Mouse (Mus musculus) kidney, embryonic 15.5 days (tissue): ENCODE results near the gene Map4k4. TPM values are rescaled to one million over a fixed set of nuclear protein-coding genes. Genes with fewer than 3 reads are reported as not detected.
A peak's percentile ranks its signal among the peaks of the same experiment; 100 is the strongest.

Experiments used
- ATAC-seq: fragments of 200-750 bp; cut with Nextera tagmentation; replicated peaks from 2 replicates; pipeline ENCODE4 v1.8.0; 2017; ENCODE audit warnings: moderate TSS enrichment; ENCODE audit not compliant: low FRiP score
- H3K27ac ChIP-seq: fragments of 300-500 bp; sonication (generic); 2 replicates; pipeline ENCODE4 v1.5.1; 2015; ENCODE audit warnings: mild to moderate bottlenecking, inconsistent platforms
- H3K27me3 ChIP-seq: fragments of 300-500 bp; sonication (generic); 2 replicates; pipeline ENCODE4 v1.6.1; 2015; ENCODE audit warnings: inconsistent platforms
- H3K36me3 ChIP-seq: fragments of 300-500 bp; sonication (generic); 2 replicates; pipeline ENCODE4 v1.6.1; 2015; ENCODE audit warnings: inconsistent platforms
- H3K4me1 ChIP-seq: fragments of 300-500 bp; sonication (generic); 2 replicates; pipeline ENCODE4 v1.6.1; 2015; ENCODE audit warnings: inconsistent platforms
- H3K4me2 ChIP-seq: fragments of 300-500 bp; sonication (generic); 2 replicates; pipeline ENCODE4 v1.6.1; 2015; ENCODE audit warnings: moderate library complexity, mild to moderate bottlenecking, inconsistent platforms
- H3K4me3 ChIP-seq: fragments of 300-500 bp; sonication (generic); replicated peaks from 2 replicates; pipeline ENCODE4 v1.5.1; 2015; ENCODE audit warnings: mild to moderate bottlenecking, inconsistent platforms
- H3K9ac ChIP-seq: fragments of 300-500 bp; sonication (generic); 2 replicates; pipeline ENCODE4 v1.6.1; 2015; ENCODE audit warnings: mild to moderate bottlenecking, inconsistent platforms
- H3K9me3 ChIP-seq: fragments of 300-500 bp; sonication (generic); replicated peaks from 2 replicates; pipeline ENCODE4 v1.6.1; 2016; ENCODE audit warnings: inconsistent platforms
- WGBS: fragments of 180-500 bp; shearing (Covaris S2); methylation state at CpG from one replicate; pipeline ENCODE4 v1.1.7; 2015; ENCODE audit warnings: mixed read lengths; 5-methylcytosine and 5-hydroxymethylcytosine counted together
- polyA plus RNA-seq: library from polyadenylated mRNA; unstranded; fragments of >200 nt; fragmentation: Nextera tagmentation; extraction: Ambion mirVana; gene quantifications from 2 replicates; pipeline ENCODE4 v1.2.1, GENCODE M21; 2015

Gene Map4k4
- polyA plus RNA-seq, 1 experiment from 2014 or later, result 33.5 TPM

DNA sequence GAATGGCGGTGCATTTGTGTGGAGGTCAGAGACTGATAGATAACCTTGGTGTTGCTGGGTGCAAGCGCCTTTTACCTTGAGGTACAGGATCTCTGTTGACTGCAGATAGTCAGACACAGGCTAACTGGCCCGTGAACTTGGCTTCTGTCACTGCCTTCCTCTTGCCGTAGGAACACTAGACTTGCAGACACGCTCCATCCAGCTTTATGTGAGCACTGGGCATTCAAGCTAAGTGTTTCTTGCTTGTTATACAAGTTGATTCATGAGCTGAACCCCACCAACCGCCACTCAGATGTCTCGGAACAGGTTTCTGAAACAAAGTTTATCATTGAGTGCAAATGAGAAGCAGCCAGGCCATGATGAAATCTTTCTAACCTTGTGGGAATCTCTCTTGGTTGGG, 57.3 kb downstream of the Map4k4 start:
- Histone ChIP-seq H3K9ac (no peak overlapping the region), H3K27ac (no peak overlapping the region), H3K36me3 (peaks cover 11% of the 10 kb centered on the region), H3K4me2 (no peak overlapping the region), H3K9me3 (no peaks in the 10 kb centered on the region), H3K4me3 (no peak overlapping the region), H3K27me3 (no peaks in the 10 kb centered on the region), H3K4me1 (peaks cover 60% of the 10 kb centered on the region)
- no peak for ATAC-seq
- WGBS, result 65% methylated on average over 7 of the region's 7 CpGs

DNA sequence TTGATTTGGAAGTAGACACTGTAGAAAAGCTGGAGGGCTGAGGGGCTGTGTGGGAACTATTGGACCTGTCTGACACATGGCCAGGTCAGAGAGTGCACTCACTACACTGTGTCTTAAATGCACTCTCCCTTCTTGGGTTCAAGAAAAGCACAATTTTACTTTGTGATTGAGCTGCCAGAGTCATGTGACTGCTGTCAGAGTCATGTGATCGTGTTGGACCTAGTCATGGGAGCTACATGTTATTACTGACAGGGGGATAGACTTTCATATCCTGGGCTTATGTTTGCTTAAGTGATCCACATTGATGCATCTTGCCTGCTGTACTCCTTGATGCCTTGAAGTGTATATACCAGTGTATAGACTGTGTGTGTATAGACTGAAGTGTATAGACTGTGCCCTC, 59.9 kb downstream of the Map4k4 start:
- peaks cover 21% of the 10 kb centered on the region for H3K36me3 ChIP-seq
- no peaks in the 10 kb centered on the region for H3K9me3 ChIP-seq
- no peak for ATAC-seq
- WGBS, result 82% methylated on average over 1 of the region's 1 CpGs
- no peak overlapping the region for H3K4me3 ChIP-seq
- no peak overlapping the region for H3K4me2 ChIP-seq
- H3K27ac ChIP-seq, result no peak overlapping the region
- no peaks in the 10 kb centered on the region for H3K27me3 ChIP-seq
- no peak overlapping the region for H3K9ac ChIP-seq
- H3K4me1 ChIP-seq, result peaks cover 50% of the 10 kb centered on the region

DNA sequence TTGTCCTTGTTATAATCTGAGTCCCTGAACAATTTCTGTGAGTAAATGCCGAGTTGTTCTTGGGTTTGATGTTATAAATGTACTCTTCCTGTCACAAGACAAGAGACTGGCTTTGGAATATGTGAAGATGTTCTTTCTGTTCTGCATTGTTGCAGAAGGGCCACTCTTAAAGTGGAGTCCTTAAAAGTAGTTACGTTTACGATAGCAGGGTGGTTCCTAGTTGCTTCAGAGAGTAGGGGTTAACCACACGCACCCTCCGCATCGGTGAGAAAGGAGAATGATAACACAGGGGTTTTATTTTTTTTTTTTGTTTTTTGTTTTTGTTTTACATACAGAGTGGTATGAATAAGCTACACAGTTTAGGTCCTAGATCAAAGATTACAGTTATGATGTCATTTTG, 60.4 kb downstream of the Map4k4 start:
- WGBS, result 82% methylated on average over 6 of the region's 6 CpGs
- no peak overlapping the region for H3K9ac ChIP-seq
- no peaks in the 10 kb centered on the region for H3K27me3 ChIP-seq
- H3K4me2 ChIP-seq, result no peak overlapping the region
- peaks cover 21% of the 10 kb centered on the region for H3K36me3 ChIP-seq
- no peak for ATAC-seq
- H3K4me1 ChIP-seq, result peaks cover 47% of the 10 kb centered on the region
- H3K27ac ChIP-seq, result no peak overlapping the region
- H3K4me3 ChIP-seq, result no peak overlapping the region
- H3K9me3 ChIP-seq, result no peaks in the 10 kb centered on the region

DNA sequence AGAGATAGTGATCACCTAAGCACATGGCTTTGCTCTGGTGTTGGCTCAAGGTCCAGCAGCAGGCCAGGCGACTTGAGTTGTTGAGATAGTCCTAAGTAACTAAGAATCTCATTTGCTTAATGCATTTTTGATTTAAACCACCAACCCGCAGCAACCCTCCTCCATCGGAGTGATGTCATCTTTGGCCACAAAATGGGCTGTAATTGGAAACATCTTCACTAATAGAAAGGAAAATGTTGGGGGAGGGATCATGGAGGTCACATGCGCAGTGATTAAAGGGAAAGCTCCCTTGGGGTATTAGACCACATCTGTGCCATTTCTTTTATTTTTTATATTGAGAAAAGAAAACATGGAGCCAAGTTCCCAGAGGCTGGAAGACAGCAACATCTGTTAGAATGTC, 61.6 kb downstream of the Map4k4 start:
- no peaks in the 10 kb centered on the region for H3K27me3 ChIP-seq
- peaks cover 21% of the 10 kb centered on the region for H3K36me3 ChIP-seq
- no peak for ATAC-seq
- no peak overlapping the region for H3K4me3 ChIP-seq
- 69% methylated on average over 4 of the region's 4 CpGs for WGBS
- H3K9me3 ChIP-seq, result no peaks in the 10 kb centered on the region
- H3K4me2 ChIP-seq, result no peak overlapping the region
- H3K9ac ChIP-seq, result no peak overlapping the region
- H3K4me1 ChIP-seq, result peaks cover 36% of the 10 kb centered on the region
- 0 out of 2 replicates have a peak overlapping the region, but pooled peaks have one; percentile 22 for H3K27ac ChIP-seq

DNA sequence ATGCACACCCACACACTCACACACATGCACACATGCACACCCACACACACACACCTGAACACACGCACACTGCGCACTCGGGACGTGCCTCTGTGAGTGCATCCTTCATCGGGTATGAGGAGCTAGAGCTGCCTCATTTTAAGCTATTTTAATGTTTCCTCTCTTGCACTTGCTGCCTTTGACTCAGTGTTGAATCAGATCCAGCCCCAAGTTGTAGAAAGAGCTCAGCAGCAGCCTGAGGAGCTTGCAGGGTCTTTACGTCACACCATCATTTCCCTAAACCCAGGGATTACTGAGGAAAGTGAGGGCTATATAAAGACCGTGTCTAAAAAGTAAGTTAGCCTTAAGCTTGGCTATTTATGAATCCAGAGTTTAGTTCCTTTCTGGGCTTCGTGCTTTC, 62.1 kb downstream of the Map4k4 start:
- 89% methylated on average over 8 of the region's 8 CpGs for WGBS
- H3K4me3 ChIP-seq, result no peak overlapping the region
- ATAC-seq, result no peak
- 0 out of 2 replicates have a peak overlapping the region, but pooled peaks have one; percentile 22 for H3K27ac ChIP-seq
- H3K9me3 ChIP-seq, result no peaks in the 10 kb centered on the region
- H3K27me3 ChIP-seq, result no peaks in the 10 kb centered on the region
- no peak overlapping the region for H3K9ac ChIP-seq
- no peak overlapping the region for H3K4me2 ChIP-seq
- H3K36me3 ChIP-seq, result peaks cover 21% of the 10 kb centered on the region
- H3K4me1 ChIP-seq, result peaks cover 31% of the 10 kb centered on the region

DNA sequence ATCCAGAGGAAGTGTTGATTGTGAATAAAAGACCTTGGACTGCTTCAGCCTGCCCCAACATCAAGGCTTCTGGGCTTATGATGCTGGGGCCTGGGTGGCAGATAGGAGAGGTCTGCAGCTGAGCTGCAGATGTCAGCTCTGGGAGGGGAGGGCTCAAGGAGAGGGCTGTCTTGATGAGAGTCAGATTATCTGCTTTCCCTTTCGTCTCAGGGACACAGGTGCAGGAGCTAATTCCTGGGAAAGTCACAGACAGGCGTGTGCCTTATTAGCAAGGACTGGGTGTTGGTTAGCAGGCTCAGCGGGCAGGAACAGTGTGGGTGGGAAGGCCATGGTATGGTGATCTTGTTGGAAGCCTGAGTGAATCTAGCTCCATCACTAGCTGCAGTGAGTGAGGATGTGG, 63.1 kb downstream of the Map4k4 start:
- Histone ChIP-seq H3K36me3 (peaks cover 25% of the 10 kb centered on the region), H3K27me3 (no peaks in the 10 kb centered on the region), H3K4me3 (no peak overlapping the region), H3K9me3 (no peaks in the 10 kb centered on the region), H3K4me2 (no peak overlapping the region), H3K9ac (no peak overlapping the region), H3K4me1 (peaks cover 25% of the 10 kb centered on the region), H3K27ac (no peak overlapping the region)
- WGBS, result 64% methylated on average over 3 of the region's 3 CpGs
- ATAC-seq, result no peak

DNA sequence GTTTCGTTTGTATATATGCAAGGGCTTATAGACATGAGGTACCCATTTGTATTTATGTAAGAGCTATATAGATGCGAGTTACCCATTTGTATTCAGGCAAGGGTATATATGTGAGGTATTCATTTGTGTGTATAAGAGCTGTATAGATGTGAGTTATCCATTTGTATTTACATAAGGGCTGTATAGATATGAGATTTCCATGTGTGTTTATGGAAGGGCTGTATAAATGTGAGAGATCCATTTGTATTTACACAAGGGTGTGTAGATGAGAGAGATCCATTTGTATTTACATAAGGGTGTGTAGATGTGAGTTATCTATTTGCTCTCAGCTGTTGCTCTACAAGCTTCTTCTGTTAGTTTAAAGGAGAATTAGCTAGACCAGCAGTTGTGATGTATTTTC, 63.7 kb downstream of the Map4k4 start:
- Histone ChIP-seq H3K9me3 (no peaks in the 10 kb centered on the region), H3K27me3 (no peaks in the 10 kb centered on the region), H3K9ac (no peak overlapping the region), H3K4me3 (no peak overlapping the region), H3K4me2 (no peak overlapping the region), H3K36me3 (peaks cover 25% of the 10 kb centered on the region), H3K4me1 (peaks cover 25% of the 10 kb centered on the region), H3K27ac (no peak overlapping the region)
- no peak for ATAC-seq
- WGBS, result 89% methylated on average over 2 of the region's 2 CpGs

DNA sequence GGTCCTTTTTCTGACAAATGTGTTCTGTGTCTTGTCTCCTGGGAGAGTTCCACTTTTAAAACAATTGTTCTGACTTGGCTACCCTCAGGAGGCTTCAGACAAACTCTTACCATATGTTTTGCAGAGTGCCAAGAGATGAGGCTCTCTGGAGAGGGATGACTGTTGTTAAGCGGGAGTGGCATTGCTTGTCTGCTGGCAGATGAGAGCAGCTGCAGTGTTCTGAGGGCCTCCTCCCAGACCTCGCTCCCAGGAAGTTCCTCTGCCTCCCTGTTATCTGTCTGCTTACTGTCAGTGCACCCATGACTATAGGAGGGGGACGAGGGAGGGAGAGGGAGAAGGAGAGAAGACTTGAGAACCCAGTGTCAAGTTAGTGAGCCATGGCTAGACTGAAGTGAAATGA, 64.7 kb downstream of the Map4k4 start:
- Histone ChIP-seq H3K36me3 (peaks cover 29% of the 10 kb centered on the region), H3K4me2 (no peak overlapping the region), H3K4me3 (no peak overlapping the region), H3K27me3 (no peaks in the 10 kb centered on the region), H3K9me3 (no peaks in the 10 kb centered on the region), H3K4me1 (peaks cover 25% of the 10 kb centered on the region), H3K27ac (no peak overlapping the region), H3K9ac (no peak overlapping the region)
- WGBS, result 46% methylated on average over 3 of the region's 3 CpGs
- no peak; the same call in 1 of the 2 replicates for ATAC-seq

DNA sequence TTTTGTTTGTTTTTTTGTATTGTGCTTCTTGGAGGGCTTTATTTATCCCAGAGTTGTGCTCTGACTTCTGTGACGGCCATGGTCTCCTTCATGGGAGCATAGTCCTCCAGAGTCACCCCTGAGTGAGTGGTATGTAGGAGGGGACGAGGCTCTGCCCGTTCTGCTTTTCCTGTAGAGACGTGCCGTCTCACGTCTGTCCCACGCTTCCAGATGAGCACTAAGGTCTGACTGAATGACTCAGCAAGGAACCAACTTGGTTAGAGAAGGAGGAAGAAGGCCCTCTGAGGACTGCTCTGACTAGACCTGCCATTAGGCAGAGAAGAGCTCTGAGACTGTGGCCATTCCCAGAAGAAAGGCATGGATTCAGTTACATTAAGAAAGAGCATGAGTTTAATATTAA, 68.3 kb downstream of the Map4k4 start:
- peaks cover 15% of the 10 kb centered on the region for H3K36me3 ChIP-seq
- 42% methylated on average over 7 of the region's 7 CpGs for WGBS
- no peak overlapping the region for H3K4me3 ChIP-seq
- H3K4me1 ChIP-seq, result peaks cover 28% of the 10 kb centered on the region
- H3K9ac ChIP-seq, result no peak overlapping the region
- no peak overlapping the region for H3K27ac ChIP-seq
- no peaks in the 10 kb centered on the region for H3K27me3 ChIP-seq
- no peaks in the 10 kb centered on the region for H3K9me3 ChIP-seq
- ATAC-seq, result no peak
- no peak overlapping the region for H3K4me2 ChIP-seq

DNA sequence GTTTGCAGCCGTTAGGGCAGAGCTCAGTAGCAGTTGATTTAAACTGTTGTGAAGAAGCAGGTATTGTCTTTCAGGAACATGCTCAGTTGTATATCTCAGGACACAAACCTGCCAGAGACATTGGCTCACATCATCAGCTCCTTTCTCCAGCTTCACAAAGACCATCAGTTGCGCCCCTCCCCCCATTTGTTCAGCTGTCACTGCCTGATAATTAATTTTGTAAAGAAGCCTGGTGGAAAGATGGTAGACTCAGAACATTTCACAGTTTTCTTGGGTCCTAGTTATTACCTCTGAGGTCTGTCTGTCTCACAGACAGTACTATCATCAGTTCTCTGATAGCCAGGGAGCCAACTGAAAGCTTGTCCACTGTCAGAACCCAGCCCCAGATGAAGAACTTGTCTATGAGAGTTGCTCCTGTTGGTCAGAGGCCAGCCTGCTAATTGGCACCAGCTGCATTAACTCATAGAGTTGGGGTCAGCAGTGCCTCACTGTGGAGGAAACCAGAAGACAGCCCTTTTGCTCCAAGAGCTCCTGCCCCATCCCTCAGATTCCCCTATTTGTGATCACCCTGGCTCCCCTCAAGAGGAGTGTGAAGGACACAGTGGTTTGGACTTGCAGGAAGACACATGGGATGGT, 69.2 kb downstream of the Map4k4 start:
- Histone ChIP-seq H3K4me2 (no peak overlapping the region), H3K36me3 (peaks cover 23% of the 10 kb centered on the region), H3K27me3 (no peaks in the 10 kb centered on the region), H3K27ac (no peak overlapping the region), H3K4me3 (no peak overlapping the region), H3K9me3 (no peaks in the 10 kb centered on the region), H3K4me1 (peaks cover 26% of the 10 kb centered on the region), H3K9ac (no peak overlapping the region)
- WGBS, result 51% methylated on average over 2 of the region's 2 CpGs
- no peak for ATAC-seq

DNA sequence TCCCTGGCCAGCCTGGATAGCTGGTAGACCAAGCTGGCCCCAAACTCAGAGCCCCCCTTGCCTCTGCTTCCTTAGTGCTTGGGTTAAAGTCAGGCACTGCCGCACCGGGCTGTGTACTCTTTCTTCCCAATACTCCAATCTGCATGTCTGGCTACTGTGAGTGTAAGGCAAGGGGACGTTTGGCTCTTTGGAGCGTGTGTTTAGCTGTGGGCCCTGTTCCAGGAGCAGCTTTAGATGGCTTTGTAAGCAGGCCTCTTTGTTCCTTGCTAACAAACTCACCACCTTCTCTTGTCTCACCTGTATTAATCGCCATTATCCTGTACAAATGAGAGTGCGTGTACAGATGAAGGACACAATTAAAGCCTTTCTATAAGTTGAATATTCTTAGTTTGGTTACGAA, 71.7 kb downstream of the Map4k4 start:
- peak overlapping the region; percentile 37; the same call in 1 of the 2 replicates for H3K27ac ChIP-seq
- no peaks in the 10 kb centered on the region for H3K27me3 ChIP-seq
- no peak for ATAC-seq
- peaks cover 26% of the 10 kb centered on the region for H3K4me1 ChIP-seq
- WGBS, result 84% methylated on average over 7 of the region's 7 CpGs
- H3K9me3 ChIP-seq, result no peaks in the 10 kb centered on the region
- H3K36me3 ChIP-seq, result peaks cover 47% of the 10 kb centered on the region
- H3K9ac ChIP-seq, result no peak overlapping the region
- no peak overlapping the region for H3K4me3 ChIP-seq
- no peak overlapping the region for H3K4me2 ChIP-seq

DNA sequence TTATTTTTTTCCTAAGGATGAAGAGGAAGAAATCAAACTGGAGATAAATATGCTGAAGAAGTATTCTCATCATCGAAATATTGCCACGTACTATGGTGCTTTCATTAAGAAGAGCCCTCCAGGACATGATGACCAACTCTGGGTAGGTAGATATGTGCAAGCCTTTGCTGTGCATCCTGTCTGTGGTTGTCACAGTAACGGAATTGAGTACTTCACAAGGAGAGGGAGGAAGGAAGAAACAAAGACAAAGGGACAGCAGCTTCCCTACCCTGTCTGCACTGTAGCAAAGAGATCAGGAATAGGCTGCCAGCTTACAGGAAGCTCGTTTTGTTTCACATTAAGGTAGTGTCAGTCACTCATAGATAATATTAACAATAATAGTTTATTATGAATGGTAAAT, 73.2 kb downstream of the Map4k4 start:
- H3K4me3 ChIP-seq, result no peak overlapping the region
- no peak overlapping the region for H3K27ac ChIP-seq
- no peaks in the 10 kb centered on the region for H3K9me3 ChIP-seq
- WGBS, result 76% methylated on average over 4 of the region's 4 CpGs
- peaks cover 25% of the 10 kb centered on the region for H3K4me1 ChIP-seq
- H3K27me3 ChIP-seq, result no peaks in the 10 kb centered on the region
- no peak overlapping the region for H3K9ac ChIP-seq
- H3K36me3 ChIP-seq, result peaks cover 56% of the 10 kb centered on the region
- ATAC-seq, result no peak
- H3K4me2 ChIP-seq, result no peak overlapping the region

DNA sequence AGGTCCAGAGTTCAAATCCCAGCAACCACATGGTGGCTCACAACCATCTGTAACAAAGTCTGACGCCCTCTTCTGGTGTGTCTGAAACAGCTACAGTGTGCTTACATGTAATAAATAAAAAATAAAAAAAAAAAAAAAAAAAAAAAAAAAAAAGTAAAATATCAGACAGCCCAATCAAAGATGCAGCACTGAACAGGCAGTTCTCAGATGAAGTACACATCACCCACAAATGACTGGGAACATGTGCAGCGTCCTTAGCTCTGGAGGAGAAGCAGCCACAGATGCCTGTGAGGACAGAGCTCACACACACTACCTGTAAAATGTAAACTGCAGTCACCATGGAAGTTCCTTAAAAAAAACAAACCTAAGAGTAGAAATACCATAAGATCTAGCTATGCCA, 74.3 kb downstream of the Map4k4 start:
- H3K36me3 ChIP-seq, result peaks cover 67% of the 10 kb centered on the region
- ATAC-seq, result no peak
- no peaks in the 10 kb centered on the region for H3K9me3 ChIP-seq
- WGBS, result 91% methylated on average over 2 of the region's 2 CpGs
- no peak overlapping the region for H3K4me3 ChIP-seq
- H3K27ac ChIP-seq, result no peak overlapping the region
- peaks cover 19% of the 10 kb centered on the region for H3K4me1 ChIP-seq
- no peak overlapping the region for H3K9ac ChIP-seq
- H3K4me2 ChIP-seq, result no peak overlapping the region
- H3K27me3 ChIP-seq, result no peaks in the 10 kb centered on the region
